Mouse (Mus musculus) cortical plate, adult 2 months (tissue): ENCODE data around the gene Slc25a30.

Experiments used
- CTCF ChIP-seq: fragments of 200-500 bp; IDR thresholded peaks from 2 replicates; pipeline ENCODE4 v1.5.1; 2011; ENCODE audit warnings: mild to moderate bottlenecking, control low read depth, low read length; ENCODE audit not compliant: insufficient read depth; ENCODE audit errors: extremely low read depth
- POLR2A ChIP-seq: fragments of 200-500 bp; IDR thresholded peaks from 2 replicates; pipeline ENCODE4 v1.6.1; 2011; ENCODE audit warnings: mild to moderate bottlenecking, low read length, control low read depth; ENCODE audit not compliant: insufficient read depth; ENCODE audit errors: extremely low read depth

- no peak for TF ChIP-seq CTCF
- no peak for TF ChIP-seq POLR2A
These were observed 9.1 kb upstream of the Slc25a30 start for GRCm38 (mm10) chr14:75795918-75796317.
